Mouse (Mus musculus) left cerebral cortex, adult 18-20 months (tissue): Measurements from ENCODE around the gene Arhgap45. TPM values are rescaled to one million over a fixed set of nuclear protein-coding genes. Genes with fewer than 3 reads are reported as not detected.

Source experiments
- DNase-seq, 2 experiments: peaks; one replicate each; pipeline ENCODE4 v3.0.0; 2021 to 2022; ENCODE audit warnings: low spot score in 2 of 2, mixed read lengths in 1 of 2
- total RNA-seq, 2 experiments: library from RNA; stranded (reverse); gene quantifications; 2 replicates each; pipeline ENCODE4 v1.2.3; 2021

Gene Arhgap45
- total RNA-seq, 2 experiments from 2014 or later = 3.7 to 4.1 TPM

GRCm38 (mm10) chr10:79986232-79986878, 30.1 kb upstream of the Arhgap45 start:
- no peak for DNase-seq

- peak; percentile 80 to 89 for DNase-seq
These were observed 29.5 kb upstream of the Arhgap45 start for GRCm38 (mm10) chr10:79986963-79987362.

- no peak for DNase-seq
These were observed 28.5 kb upstream of the Arhgap45 start for GRCm38 (mm10) chr10:79987771-79988505.

- DNase-seq = no peak
These were observed 27.8 kb upstream of the Arhgap45 start, which contains the start of gene Cnn2 for GRCm38 (mm10) chr10:79988506-79989271. TSS of gene Cnn2 (plus strand) at chr10:79988584.

GRCm38 (mm10) chr10:79989272-79989786, 27.1 kb upstream of the Arhgap45 start:
- DNase-seq = no peak

GRCm38 (mm10) chr10:79989870-79990269, 26.6 kb upstream of the Arhgap45 start:
- DNase-seq = no peak

- DNase-seq = no peak
These were observed 25.4 kb upstream of the Arhgap45 start for GRCm38 (mm10) chr10:79991099-79991498.

- DNase-seq = no peak
These were observed 24.9 kb upstream of the Arhgap45 start for GRCm38 (mm10) chr10:79991548-79991947.

- no peak for DNase-seq
These were observed 21.9 kb upstream of the Arhgap45 start for GRCm38 (mm10) chr10:79994397-79995115.

- no peak for DNase-seq
These were observed 20.8 kb upstream of the Arhgap45 start for GRCm38 (mm10) chr10:79995636-79996035.

- DNase-seq = peak; percentile 95 to 98
These were observed 20.0 kb upstream of the Arhgap45 start, which contains the start of gene Abca7 for GRCm38 (mm10) chr10:79996272-79997033. TSS of gene Abca7 (plus strand) at chr10:79996494.

- DNase-seq = peak; percentile 65 to 77
These were observed 19.3 kb upstream of the Arhgap45 start for GRCm38 (mm10) chr10:79997034-79997760.

GRCm38 (mm10) chr10:79997819-79998218, 18.6 kb upstream of the Arhgap45 start:
- DNase-seq = no peak

GRCm38 (mm10) chr10:80001945-80002344, 14.5 kb upstream of the Arhgap45 start:
- DNase-seq = no peak

- no peak for DNase-seq
These were observed 13.6 kb upstream of the Arhgap45 start for GRCm38 (mm10) chr10:80002829-80003228.

- no peak for DNase-seq
These were observed 12.8 kb upstream of the Arhgap45 start for GRCm38 (mm10) chr10:80003374-80004232.

GRCm38 (mm10) chr10:80004233-80004705, 12.2 kb upstream of the Arhgap45 start:
- no peak for DNase-seq

- DNase-seq = no peak
These were observed 4.7 kb upstream of the Arhgap45 start for GRCm38 (mm10) chr10:80011740-80012139.
